12 mouse cellular contexts compared by ENCODE assay signal in genomic region chr5:69207713-69208112, GRCm38 (mm10).
DNase-seq lines count a peak whose midpoint lies in the region.
"Had no signal": no experiment of that assay in that cellular context is flagged by ENCODE, and none has a peak within 500 bp of the region (broad histone marks: within the 10 kb centered on the region; RNA-seq: fewer than 3 reads in every experiment).

No protein-coding gene starts in this region.

- DNase-seq in brain, adult 2 months (ENCODE audit: low read depth, low spot score) = peak; percentile 80
- DNase-seq in cerebellum, adult 11 months = peak; percentile 18
- peak; percentile 25 for DNase-seq in cerebellum, adult 8-10 months
- peak; percentile 51 to 67 for DNase-seq in cerebellum, postnatal 25 days
- DNase-seq in lung, postnatal 10 days = no peak
- no peak for DNase-seq in adipocyte (ENCODE audit: low spot score)
- no peak for DNase-seq in retina, embryonic 14.5 days (ENCODE audit: low spot score)
- DNase-seq: adrenal gland, adult 2 months; adrenal gland, postnatal 25 days; gastrocnemius, postnatal 10 days; heart, adult 18-20 months; kidney, adult 18-20 months had no signal

Comparison
In these comparisons a context has a peak if more than half of its experiments do, and no peak if none do; other contexts are left out.
1. DNase-seq: peak in brain, adult 2 months (single experiment), cerebellum, adult 11 months (single experiment), cerebellum, adult 8-10 months (single experiment) and cerebellum, postnatal 25 days (2 of 2); none in lung, postnatal 10 days (single experiment), adipocyte (single experiment) and retina, embryonic 14.5 days (single experiment).